ENCODE assay signal across 32 mouse cellular contexts in the genomic region with DNA sequence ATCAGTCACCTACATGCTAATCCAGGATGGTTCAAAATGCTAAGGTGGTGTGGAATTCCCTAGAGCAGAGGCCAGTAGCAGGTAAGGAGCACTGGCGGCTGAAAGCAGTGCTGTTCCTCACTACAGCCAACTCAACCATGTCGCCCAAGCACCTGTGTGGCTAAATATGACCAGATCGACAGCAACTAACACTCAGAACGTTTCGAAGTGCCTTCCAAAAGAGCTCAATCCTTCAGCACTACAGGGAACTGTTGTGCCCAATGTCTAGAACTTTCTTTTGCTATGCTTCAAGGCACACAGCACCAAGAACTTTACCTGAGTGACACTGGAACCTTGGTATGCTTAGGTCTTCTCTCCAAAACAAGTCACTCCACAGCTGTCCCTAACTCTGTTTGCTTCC.
"Had no signal": no experiment of that assay in that cellular context is flagged by ENCODE, and none has a peak within 500 bp of the region (broad histone marks: within the 10 kb centered on the region; RNA-seq: fewer than 3 reads in every experiment).

No protein-coding gene starts in this region.

- H3K27ac ChIP-seq: limb, embryonic 10.5 days; limb, embryonic 12.5 days; limb, embryonic 13.5 days; limb, embryonic 15.5 days; liver, embryonic 12.5 days; liver, embryonic 13.5 days; liver, embryonic 14.5 days; liver, embryonic 15.5 days; lung, embryonic 15.5 days; macrophage; midbrain, embryonic 10.5 days; midbrain, embryonic 12.5 days; midbrain, embryonic 13.5 days; midbrain, embryonic 15.5 days; neural tube, embryonic 12.5 days had no signal

- H3K4me3 ChIP-seq: limb, embryonic 10.5 days; limb, embryonic 12.5 days; limb, embryonic 13.5 days; limb, embryonic 15.5 days; liver, embryonic 12.5 days; liver, embryonic 13.5 days; liver, embryonic 15.5 days; lung, embryonic 15.5 days; megakaryocyte, embryonic 14.5 days; midbrain, embryonic 10.5 days; midbrain, embryonic 12.5 days; midbrain, embryonic 13.5 days; midbrain, embryonic 15.5 days; myocyte; neural tube, embryonic 12.5 days had no signal

- H3K27me3 ChIP-seq: limb, embryonic 12.5 days; limb, embryonic 13.5 days; limb, embryonic 15.5 days; liver, embryonic 12.5 days; liver, embryonic 13.5 days; liver, embryonic 15.5 days; lung, embryonic 15.5 days; megakaryocyte, embryonic 14.5 days; midbrain, embryonic 12.5 days; midbrain, embryonic 13.5 days; midbrain, embryonic 15.5 days; neural tube, embryonic 12.5 days had no signal

- H3K4me2 ChIP-seq: limb, embryonic 12.5 days; limb, embryonic 13.5 days; limb, embryonic 15.5 days; liver, embryonic 11.5 days; liver, embryonic 12.5 days; liver, embryonic 13.5 days; liver, embryonic 15.5 days; lung, embryonic 14.5 days; lung, embryonic 15.5 days; midbrain, embryonic 11.5 days; midbrain, embryonic 12.5 days; midbrain, embryonic 13.5 days; midbrain, embryonic 15.5 days; neural tube, embryonic 12.5 days had no signal

- DNase-seq: left cerebral cortex, postnatal 4 days; liver; liver, embryonic 13.5 days; liver, postnatal 0 days; lung, adult 18-20 months; lung, adult 2 months; lung, embryonic 14.5 days; lung, postnatal 10 days; lung, postnatal 14 days; lung, postnatal 36 days; lung, postnatal 4 days; midbrain, embryonic 14.5 days had no signal

- H3K9me3 ChIP-seq: limb, embryonic 10.5 days; limb, embryonic 12.5 days; limb, embryonic 13.5 days; limb, embryonic 15.5 days; liver, embryonic 12.5 days; liver, embryonic 13.5 days; liver, embryonic 15.5 days; lung, embryonic 15.5 days; megakaryocyte, embryonic 14.5 days; midbrain, embryonic 10.5 days; midbrain, embryonic 12.5 days; midbrain, embryonic 13.5 days; midbrain, embryonic 15.5 days; neural tube, embryonic 12.5 days had no signal

- H3K4me1 ChIP-seq: limb, embryonic 10.5 days; limb, embryonic 12.5 days; limb, embryonic 13.5 days; limb, embryonic 15.5 days; liver, embryonic 12.5 days; liver, embryonic 13.5 days; liver, embryonic 15.5 days; lung, embryonic 15.5 days; midbrain, embryonic 10.5 days; midbrain, embryonic 12.5 days; midbrain, embryonic 13.5 days; midbrain, embryonic 15.5 days; neural tube, embryonic 12.5 days had no signal

- ATAC-seq: liver, embryonic 12.5 days; liver, postnatal 0 days; lung, postnatal 0 days; midbrain, embryonic 13.5 days; midbrain, embryonic 15.5 days; midbrain, embryonic 16.5 days had no signal

- H3K9ac ChIP-seq: limb, embryonic 12.5 days; limb, embryonic 13.5 days; limb, embryonic 15.5 days; liver, embryonic 12.5 days; liver, embryonic 13.5 days; liver, embryonic 14.5 days; liver, embryonic 15.5 days; liver, postnatal 0 days; lung, embryonic 14.5 days; lung, embryonic 15.5 days; midbrain, embryonic 12.5 days; midbrain, embryonic 13.5 days; midbrain, embryonic 15.5 days; neural tube, embryonic 12.5 days had no signal
